Mouse (Mus musculus): ENCODE measurements around the gene Nacc1.

Nacc1 gene

DNA sequence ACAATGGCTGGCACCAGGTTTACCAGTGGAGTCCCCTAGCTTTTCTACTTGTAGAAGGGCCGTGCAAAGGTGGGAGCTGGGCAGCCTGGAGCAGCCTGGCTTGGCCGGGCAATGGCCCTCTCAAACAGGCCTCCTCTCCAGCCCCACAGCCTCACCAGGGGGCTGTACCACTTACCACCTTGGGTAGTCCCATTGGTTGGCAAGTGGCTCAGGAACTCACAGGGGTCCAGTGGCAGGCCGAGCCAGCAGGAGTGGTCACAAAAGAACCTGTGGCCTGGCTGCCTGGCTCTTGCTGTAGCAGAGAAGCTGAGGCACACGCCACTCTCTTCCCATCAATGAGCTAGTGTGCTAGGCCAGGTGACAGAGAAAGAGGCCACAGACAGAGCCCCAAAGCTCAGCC, 26.5 kb upstream of the Nacc1 start:
- DNase-seq (ENCODE audit: low spot score in 2 of 2): no peak

DNA sequence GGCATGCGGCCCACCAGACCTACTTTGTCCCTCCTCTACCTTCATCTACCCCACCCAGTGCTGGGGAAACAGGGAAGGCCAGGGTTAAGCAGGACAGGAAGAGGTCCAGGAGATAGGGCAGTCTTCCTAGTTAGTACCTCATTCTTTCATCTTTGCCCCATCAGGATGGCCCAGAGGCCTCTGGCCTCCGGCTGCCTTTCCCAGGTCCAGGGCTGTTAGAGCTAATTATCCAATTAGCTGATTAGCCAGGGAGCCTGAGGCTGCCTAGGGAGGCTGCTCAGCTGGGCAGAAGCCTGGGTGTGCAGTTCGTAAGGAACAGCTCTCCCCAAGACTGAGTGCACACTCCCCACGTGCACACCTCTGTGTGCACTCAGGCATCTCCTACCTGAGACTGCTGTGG, 25.7 kb upstream of the Nacc1 start:
- no peak for DNase-seq (ENCODE audit: low spot score in 2 of 2)

DNA sequence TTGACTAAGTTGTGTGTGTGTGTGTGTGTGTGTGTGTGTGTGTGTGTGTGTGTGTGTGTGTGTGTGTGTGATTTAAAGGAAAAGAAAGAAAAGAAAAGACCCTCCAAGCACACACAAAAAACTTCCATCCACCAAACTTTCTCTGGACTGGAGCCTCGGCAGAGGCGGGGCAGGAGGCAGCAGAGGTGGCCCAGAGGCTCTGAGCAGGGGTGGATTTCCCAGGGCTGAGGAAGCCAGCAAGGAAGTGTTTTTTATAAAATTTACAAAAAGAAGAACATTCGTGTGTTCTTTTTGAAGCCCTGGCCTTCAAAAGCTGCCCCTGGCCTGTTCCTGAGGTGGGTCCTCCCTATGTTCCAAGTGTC, 25.1 kb upstream of the Nacc1 start:
- DNase-seq (ENCODE audit: low spot score in 2 of 2): no peak

DNA sequence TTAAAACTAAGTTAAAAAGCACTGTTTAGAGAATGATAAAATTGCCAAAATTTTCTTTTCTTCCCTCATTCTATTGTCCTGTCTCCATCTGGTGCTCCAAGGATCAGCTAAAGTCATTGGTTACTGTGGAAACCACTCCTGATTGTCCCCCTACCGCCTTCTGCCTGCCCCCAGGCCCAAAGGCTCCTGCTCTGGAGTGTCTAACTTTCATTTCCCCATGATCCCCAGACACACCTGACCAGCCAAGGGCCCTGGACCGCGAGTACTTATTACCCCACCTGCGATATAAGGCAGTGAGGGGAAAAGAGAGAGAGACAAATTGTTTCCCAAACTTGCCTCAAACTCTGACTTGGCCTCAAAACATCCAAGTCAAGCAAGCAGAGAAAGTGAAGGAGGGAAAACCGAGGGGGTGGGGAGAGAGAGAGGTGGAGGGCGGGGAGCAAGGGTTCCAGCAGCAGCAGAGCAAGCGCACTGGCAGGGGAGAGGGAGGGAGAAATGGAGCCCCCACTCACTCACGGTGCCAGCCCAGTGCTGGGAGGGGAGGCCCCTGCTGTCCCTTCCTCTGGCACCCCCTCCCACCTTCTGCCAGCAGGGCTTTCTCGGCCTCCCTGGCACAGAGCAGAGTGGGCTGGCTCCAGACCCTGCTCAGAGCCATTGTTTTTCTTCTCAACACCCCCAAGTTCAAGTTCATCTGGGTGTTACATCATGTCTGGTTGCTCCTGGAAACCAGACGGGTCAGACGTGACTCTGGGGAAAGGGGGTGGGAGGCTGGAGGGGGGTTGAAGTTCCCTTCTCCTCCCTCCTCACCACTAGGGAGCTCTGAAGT, 24.5 kb upstream of the Nacc1 start:
- DNase-seq (ENCODE audit: low spot score in 2 of 2): no peak

DNA sequence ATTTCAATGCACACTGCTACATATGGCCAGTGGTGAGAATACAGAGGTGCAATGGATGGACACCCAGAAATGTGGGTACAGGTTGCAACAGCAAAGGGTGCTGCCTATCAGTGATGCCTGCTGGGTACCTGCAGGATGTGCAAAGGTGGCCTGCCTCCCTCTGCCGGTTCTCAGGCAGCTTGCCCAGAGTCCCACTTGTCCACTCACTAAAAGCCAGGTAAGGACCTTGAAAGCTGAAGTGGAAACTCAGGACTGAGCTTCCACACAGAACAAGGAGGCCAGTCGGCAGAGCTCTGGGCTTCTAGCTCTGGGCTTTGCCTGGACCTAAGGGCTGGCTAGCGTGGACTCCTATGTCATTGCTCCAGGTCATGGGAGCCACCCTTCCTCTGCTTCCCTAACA, 23.6 kb upstream of the Nacc1 start:
- no peak for DNase-seq (ENCODE audit: low spot score in 2 of 2)

DNA sequence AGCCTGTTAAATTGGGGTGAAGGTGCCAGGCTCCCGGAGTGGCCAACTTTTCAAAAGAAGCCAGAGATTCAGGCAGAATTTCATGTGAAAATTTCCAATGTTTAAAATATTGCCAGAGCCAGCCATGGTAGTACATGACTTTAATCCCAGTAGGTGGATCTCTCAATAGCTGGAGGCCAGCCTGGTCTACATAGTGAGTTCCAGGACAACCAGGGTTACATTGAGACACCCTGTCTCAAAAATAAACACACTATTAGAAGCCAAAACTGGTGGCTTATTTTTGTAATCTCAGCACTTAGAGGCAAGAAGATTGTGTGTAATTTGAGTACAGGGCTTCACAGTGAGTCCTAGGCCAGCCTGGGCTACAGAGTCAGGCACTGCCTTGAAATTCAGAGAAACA, 22.3 kb upstream of the Nacc1 start:
- no peak for DNase-seq (ENCODE audit: low spot score in 2 of 2)

DNA sequence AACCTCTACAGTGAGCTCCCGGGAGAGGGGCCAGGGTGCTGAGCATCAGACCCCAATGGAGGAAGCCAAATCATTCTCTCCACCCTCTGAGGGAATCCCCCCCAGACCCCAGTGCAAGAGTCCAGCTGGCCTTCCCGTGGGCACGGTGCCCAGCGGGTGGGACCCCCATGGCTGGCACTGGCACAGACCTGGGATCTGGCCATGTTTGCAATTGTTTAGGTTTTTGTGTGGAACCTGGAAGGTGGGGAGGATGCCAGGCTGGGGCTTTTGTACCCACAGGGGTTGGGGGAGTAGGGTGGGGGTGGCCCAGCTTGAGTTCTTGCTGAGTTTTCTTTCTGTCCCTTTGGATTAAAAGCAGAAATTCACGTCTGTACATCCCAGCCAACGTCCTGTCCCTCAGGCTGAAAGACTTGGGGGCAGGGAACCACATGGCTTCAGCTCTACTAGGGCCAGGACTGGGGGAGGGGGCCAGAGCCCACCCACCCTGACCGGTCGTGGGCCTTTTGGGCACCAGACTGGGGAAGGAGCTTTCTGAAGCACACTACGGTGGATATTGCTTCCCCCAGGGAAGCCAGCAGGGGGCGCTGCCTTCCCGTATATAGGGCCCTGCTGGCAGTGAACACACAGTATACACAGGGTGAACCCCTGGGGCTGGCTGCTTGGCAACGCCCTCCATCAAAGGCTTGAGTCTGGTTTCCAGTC, 21.3 kb upstream of the Nacc1 start:
- peak; percentile 87 to 92 for DNase-seq (ENCODE audit: low spot score in 2 of 2)

DNA sequence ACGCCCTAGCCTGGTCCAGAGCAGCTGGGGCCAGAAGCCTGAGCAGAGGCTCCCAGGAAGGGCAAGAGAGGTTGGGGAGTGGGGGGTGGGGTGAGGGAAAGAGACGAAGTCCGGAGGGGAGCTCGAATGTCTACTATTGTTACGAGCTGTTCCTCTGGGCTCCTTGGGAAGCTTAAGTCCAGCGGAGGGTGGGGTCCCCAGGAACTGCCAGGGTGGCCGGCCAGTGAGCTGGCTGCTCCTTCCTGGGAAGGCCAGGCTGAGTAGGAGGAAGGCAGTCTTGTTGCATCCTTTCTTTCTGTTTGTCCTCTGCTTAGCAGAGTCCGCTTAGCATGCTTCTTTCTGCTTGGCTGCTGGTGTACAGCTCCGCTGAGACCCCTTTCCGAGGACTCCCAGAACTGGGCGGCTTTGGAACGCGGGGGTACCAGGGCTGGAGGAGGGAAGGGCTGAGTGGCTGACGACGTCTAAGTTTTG, 20.4 kb upstream of the Nacc1 start:
- peak in 1 of 2 experiments; percentile 44 for DNase-seq (ENCODE audit: low spot score in 2 of 2)

DNA sequence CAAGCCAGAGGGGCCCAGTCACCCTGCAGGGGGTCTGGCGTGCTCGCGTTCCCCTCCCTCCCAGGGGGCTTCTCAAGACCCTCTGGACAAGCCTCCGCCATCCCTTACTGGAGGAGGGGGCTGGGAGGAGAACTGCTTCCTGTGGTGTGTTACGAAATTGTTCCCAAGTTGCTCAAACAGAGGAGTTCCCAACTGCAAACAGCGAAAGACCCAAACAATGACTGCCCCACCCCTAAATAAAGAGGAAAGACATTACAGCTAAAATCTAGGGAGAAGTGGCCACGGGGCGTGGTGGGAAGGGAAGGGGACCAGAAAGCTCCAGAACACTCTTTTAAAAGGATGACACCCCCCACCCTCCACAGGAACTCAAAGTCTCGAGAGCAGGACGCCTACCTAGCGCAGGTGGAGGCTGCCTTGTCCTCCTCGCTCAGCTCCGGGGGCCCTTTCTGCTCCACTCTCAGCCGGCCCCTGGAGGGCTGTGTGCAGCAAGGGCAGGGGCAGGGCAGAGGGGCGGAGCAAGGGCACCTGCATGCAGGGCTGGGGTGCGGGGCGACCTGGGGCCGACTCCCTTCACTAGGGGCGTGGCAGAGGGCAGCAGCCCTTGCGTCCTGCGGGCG, 19.7 kb upstream of the Nacc1 start:
- peak; percentile 76 to 85 for DNase-seq (ENCODE audit: low spot score in 2 of 2)

DNA sequence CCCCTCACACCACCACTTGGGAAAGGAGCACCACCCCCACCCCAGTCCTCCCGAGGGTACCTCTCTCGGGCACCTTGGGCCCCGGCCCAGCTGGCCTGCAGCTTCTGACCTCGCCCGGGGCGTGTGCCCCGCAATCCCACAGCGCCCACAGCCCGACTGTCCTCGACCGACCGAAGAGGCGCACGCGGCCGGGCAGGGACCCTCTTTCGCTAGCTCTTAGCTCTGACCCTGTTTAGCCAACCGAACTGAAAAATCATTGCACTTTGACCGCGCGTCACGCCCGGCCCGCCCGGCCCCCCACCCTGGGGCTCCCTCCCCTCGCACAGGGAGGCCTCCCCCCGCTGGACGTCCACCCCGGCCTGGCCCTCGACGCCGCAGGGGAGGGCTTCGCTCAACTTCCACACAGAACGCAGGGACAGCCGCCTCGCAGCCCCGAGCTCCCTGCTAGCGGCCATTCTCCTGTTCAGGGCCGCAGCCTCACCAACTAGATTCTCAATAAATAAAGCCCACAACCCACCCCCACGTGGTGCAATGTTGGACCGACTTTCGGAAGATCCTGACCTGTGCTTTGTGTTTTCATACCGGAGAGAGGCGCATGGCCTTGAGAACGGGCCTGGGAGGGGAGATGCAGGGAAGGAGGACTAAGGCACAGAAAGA, 19.1 kb upstream of the Nacc1 start:
- peak; percentile 59 to 61 for DNase-seq (ENCODE audit: low spot score in 2 of 2)

DNA sequence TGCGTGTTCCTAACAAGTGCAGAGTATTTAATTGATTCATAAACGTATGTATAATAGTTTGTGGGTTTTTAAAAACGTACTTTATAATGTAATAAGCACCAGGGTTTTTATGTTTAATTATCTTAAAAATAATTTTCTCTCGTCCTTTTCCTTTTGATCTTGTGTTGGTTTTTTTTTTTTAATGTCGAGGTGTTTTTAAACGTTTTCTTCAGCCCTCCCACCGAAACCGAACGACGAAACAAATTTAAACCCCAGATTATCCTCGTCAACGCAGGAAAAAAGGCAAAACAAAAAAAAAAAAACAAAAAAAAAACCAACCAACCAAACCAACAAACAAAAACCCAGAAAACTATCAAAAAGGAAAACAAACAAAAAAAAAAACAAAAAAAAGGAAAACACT, 18.3 kb upstream of the Nacc1 start:
- DNase-seq (ENCODE audit: low spot score in 2 of 2): no peak

DNA sequence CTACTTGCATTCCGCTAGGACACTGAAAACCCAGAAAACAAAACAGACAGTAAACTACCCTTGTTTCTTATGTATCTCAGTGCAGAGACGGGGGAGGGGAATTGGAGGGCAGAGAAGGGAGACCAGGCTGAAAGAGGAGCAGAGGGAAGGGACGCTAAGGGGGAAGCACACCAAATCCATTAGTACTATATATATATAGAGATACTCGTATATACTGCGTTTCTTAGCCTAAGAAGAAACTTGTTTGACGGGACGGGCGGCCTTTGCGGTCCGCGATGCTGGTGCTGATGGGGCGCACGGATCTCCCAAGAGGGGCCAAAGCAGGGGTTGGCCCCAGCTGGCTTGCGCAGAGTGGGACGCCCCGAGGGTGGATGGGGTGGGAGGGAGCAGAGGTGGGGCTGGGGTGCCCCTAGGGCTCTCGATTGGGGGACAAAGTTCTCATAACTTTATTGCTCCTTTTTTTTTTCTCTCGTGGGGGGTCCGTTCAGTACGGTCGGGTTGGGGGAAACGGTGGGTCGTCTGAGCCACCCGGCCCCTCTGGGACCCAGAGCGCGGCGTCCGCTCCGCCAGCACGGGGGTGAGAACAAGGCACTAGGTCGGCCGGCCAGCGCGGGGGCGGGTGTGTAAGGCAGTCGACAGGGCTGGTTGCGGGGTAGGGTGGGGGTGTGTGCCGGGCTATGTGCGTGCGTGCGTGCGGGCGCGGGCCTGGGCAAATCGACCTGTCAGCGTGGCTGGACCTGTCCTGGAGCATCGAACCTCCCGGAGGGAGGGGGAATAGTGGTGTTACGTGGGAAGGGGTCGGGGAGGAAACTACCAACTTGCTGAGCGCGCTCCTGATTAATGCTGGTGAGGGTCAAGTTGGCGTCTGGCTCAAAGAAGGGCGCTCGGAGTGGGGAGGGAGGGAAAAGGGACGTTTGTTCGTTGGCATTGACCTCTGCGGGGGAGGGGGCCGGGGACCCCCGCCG, 17.5 kb upstream of the Nacc1 start:
- peak; percentile 80 to 82 for DNase-seq (ENCODE audit: low spot score in 2 of 2)

DNA sequence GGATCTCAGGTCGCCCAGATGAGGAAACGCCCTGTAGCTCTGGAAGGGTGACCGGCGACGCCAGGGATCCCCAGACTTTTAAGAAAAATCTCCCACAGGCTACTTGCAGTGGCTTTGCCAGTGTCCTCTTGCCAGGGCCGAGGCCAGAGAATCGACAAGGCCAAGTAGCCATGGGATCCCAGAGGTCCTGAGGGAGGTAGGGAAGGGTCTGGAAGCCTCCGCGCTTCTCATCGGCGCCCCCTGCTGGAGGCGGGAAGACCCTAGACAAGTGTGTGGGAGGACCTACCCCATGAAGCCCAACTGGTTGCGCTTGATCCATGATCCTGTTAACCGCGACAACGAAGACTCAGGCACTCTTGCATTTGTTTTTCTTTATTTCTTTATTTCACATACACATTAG, 16.7 kb upstream of the Nacc1 start:
- peak; percentile 90 to 94 for DNase-seq (ENCODE audit: low spot score in 2 of 2)

DNA sequence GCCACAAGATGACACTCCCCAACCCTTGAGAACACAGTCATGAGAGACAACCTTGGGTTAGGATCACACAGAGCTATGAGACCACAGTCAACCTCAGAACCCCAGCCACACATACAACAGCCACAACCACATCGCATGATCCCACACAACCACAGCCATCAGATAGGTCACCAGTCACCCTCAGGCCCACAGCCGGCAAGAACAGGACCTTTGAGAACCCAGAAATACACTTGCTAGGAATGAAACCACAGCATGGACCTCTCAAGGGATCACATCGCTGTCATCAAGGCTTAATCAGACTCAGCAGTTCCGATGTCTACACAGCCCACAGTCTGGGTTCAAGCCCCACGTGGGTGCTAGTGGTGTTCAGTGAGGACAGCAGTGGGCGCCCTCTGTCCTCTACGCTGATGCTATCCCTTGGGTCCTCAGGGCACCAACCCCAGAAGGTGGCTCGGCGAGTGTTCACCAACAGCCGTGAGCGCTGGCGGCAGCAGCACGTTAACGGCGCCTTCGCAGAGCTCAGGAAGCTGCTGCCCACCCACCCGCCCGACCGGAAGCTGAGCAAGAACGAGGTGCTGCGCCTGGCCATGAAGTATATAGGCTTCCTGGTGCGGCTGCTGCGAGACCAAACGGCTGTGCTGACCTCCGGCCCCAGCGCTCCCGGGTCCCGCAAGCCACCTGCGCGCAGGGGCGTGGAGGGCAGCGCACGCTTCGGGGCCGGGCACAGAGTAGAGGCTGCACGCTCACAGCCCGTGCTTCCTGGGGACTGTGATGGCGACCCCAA, 16.0 kb upstream of the Nacc1 start:
- DNase-seq (ENCODE audit: low spot score in 2 of 2): peak; percentile 63 to 67

DNA sequence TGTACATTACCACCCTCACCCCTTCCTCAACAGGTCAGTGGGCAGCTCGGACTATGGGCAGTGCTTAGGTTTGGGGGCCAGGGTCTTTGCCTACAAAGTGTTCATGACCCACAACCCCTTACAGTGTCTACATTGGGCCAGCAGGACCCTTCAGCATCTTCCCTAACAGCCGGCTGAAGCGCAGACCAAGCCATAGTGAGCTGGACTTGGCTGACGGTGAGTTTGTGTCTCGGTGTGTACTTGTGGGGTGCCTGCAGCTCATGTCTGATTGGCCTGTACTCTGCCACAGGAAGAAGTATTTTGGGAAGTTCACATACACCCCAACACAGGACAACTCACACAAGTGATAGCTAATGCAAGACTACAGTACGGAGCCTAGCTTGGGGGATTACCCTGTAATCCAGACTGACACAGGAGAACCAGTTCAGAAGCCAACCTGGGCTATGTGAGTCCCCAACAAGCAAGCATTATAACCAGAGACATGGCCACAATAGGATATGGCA, 15.4 kb upstream of the Nacc1 start:
- peak; percentile 46 to 73 for DNase-seq (ENCODE audit: low spot score in 2 of 2)

DNA sequence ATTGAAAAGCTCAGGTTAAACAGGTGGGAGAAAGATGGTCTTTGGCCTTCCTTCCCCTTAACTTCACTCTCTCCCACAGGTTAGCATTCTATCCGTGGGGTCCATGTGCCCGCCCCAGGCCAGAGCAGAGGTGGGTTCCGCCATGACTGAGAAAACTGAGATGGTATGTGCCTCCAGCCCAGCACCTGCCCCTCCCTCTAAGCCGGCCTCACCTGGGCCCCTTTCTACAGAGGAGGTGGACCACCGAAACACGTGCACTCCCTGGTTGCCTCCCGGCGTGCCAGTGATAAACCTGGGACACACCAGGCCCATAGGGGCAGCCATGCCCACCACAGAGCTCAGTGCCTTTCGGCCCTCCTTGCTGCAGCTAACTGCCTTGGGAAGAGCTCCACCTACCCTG, 14.9 kb upstream of the Nacc1 start:
- peak in 1 of 2 experiments; percentile 58 for DNase-seq (ENCODE audit: low spot score in 2 of 2)

DNA sequence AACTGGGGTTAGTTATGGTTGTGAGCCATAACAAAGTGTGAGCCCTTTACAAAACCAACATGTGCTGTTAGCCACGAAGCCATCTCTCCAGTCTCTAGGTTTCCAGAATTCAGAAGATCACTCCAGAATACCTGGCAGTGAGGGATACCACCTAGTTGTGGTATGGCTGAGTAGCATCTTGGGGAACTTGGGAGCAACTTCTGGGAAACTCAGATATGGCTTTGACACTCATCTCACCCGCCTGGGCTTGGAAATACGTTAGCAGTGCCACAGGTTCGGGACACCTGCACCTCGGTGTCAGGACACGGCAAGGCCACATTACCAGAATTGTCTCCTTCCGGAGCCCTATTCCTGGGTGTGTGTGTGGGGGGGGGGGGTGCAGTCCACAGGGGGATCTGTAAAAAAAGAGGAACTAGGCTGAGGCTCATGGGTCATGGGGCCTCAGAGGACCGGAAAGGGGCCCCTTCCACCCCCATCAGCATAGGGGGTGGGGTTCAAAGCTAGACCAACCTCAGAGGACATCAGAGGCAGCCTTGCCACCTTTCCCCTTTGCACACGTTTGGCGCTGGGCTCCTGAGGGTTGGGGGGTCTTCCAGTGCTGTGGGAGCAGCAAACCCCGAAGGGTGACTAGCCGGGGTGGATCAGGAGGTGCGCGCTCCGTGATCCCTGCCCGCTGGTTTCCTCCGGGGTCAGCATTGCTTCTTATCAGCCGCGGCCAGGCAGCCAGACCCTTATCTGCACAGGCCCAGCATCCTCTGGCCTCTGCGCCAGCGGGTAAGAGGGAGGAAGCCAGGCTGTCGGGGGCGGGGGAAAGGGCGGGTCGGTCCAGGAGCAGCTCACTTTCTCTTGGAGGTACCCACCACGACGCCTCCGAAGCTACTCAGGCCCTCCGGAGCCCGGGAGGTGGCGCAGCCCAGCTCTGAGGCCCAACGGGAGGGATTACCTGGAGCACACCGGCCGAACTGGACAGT, 13.6 kb upstream of the Nacc1 start, which contains the start of gene Lyl1:
Lyl1 (plus strand) TSS at position 517 of the 971 bp plus-strand sequence.
- peak; percentile 93 to 96 for DNase-seq (ENCODE audit: low spot score in 2 of 2)

DNA sequence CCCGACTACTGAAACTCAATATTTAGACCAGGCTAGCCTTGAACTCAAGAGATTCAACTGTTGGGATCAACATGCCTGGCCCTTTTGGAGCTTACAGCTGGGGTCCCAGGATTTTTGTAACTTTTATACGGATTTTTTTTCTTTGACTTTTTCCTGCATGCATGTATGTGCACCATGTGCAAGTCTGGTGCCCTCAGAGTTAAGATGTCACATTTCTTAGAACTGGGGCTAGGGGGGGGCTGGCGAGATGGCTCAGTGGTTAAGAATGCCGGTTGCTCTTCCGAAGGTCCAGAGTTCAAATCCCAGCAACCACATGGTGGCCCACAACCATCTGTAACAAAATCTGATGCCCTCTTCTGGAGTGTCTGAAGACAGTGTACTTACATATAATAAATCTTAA, 12.9 kb upstream of the Nacc1 start:
- peak in 1 of 2 experiments; percentile 44 for DNase-seq (ENCODE audit: low spot score in 2 of 2)

DNA sequence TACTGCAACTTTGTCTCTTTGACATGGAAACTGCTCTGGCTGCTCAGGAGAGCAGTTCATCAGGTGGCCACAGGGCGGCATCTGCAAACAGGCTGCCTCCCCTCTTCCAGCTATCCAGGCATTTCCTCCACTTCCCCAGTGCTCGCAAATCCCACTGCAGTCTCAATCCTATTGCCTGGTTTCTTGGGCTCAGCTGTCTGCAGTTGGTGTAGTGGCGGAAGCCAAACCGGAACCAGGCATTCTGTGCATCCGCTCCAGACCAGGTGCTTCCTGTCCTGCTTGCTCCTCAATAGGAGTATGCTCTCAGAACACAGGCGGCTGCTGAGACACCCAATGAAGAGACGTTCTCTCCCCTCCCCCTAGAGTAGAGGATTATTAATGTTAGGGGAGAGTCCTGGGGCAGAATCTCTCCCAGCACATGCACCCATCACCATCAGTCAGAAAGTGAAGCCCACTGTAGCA, 12.2 kb upstream of the Nacc1 start:
- peak; percentile 74 to 81 for DNase-seq (ENCODE audit: low spot score in 2 of 2)

Data from spleen, postnatal 10 days (tissue).